Mouse (Mus musculus): ENCODE measurements around the gene Itpr2. TPM values are rescaled to one million over a fixed set of nuclear protein-coding genes. Genes with fewer than 3 reads are reported as not detected.

Itpr2 gene
- 6.1 and 8.4 TPM in 2 replicates for total RNA-seq (2014; rRNA removed)
- polyA plus RNA-seq (2015; fragmentation: Nextera tagmentation; extraction: Ambion mirVana), result 4.6 and 8.0 TPM in 2 replicates

DNA sequence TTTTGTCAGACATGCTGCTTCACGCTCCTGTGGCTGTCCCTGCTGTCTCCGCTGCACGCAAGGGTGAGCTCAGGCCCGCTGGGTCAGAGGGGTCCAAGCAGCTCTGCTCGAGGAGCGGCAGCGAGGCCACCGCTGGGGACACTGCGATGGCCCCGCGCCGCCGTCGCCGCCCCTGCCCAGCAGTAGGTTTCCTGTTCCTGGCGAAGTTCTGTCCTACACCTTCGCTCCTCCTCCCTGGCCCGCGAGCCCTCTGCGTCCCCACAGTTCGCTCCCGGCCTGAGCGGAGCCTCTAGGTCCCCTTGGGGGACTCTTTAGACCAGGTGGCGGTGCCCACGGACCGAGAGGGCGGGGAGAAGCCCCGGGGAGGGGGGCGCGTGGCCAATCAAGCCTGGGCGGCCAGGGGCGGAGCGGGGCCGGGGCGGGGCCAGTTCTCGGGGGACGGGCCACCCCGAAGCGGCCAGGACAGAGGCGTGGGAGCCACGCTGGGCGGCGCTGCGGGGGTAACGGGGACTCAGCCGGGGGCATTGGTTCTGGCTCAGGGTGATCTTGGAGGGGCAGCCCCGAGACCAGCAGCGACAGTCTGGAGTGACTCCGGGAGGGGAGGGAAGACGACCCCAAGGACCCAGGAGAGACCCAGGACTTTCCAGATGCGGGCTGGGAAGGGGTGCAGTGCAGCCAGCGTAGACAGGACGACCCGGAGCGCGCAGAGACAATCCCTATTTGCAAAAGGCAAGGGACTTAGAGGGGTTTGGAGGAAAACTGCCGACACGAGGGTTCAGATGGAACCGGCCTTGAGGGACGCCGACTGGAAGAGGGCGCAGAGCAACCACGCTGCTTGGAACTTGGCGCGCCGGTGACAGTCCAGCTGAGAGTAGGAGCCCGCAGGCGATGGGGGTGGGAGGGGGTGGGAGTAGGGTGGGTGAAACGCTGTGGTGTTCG, at the start of gene Itpr2:
Gene Itpr2 (minus strand): TSS at position 358 of the 939 bp plus-strand sequence.
- peak; percentile 50 for DNase-seq
- peak within 1 kb of the TSS; percentile 99 for H3K4me2 ChIP-seq (ENCODE audit: low read depth)
- no peaks in the 10 kb centered on the region for H3K36me3 ChIP-seq (ENCODE audit: insufficient read depth)
- H3K4me1 ChIP-seq (ENCODE audit: insufficient read depth), result 0 out of 2 replicates have a peak, but pooled peaks cover 6% of the 10 kb centered on the region
- under 1% methylated on average over 64 of the region's 70 CpGs for WGBS
- peak; percentile 93 for ATAC-seq
- H3K4me3 ChIP-seq (ENCODE audit: low read depth, low read length), result peak within 1 kb of the TSS; percentile 51
- peak within 1 kb of the TSS; percentile 43 for H3K9ac ChIP-seq
- TF ChIP-seq CTCF (IDR thresholded peaks at IDR 0.05; ENCODE audit: low read depth), result no peak
- H3K9me3 ChIP-seq (ENCODE audit: low read length), result no peaks in the 10 kb centered on the region
- peaks cover 8% of the 10 kb centered on the region; the same call in 1 of the 2 replicates for H3K27me3 ChIP-seq (ENCODE audit: insufficient read depth, low read length)
- peak within 1 kb of the TSS; percentile 62 for H3K27ac ChIP-seq (ENCODE audit: low read depth, low read length)

DNA sequence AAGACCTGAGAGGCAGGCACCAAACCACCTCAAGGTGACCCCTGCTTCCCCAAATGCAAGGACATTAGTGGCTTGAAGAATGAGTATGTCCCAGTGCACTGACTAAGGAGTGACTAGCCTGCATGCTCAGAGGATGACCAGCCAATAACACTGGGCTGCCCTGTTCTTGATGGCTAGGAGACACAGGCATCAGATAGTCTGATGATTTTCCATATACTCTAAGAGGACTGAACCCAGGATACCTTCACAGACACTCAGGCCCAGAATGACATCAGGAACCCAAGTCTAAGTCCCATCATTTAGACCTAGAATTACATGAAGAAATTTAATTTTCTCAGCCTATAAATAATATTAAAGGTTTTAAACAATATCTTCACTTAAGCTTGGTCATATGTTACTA, 49.3 kb upstream of the Itpr2 start:
- ATAC-seq (no peak), DNase-seq (no peak)
- peaks cover 67% of the 10 kb centered on the region for H3K36me3 ChIP-seq (ENCODE audit: insufficient read depth)
- no peak for TF ChIP-seq CTCF (IDR thresholded peaks at IDR 0.05; ENCODE audit: low read depth)
- H3K9me3 ChIP-seq (ENCODE audit: low read length), result no peaks in the 10 kb centered on the region
- no peak overlapping the region for H3K4me3 ChIP-seq (ENCODE audit: low read depth, low read length)
- no peak overlapping the region for H3K4me2 ChIP-seq (ENCODE audit: low read depth)
- H3K9ac ChIP-seq, result no peak overlapping the region
- no peaks in the 10 kb centered on the region for H3K27me3 ChIP-seq (ENCODE audit: insufficient read depth, low read length)
- H3K4me1 ChIP-seq (ENCODE audit: insufficient read depth), result no peaks in the 10 kb centered on the region
- H3K27ac ChIP-seq (ENCODE audit: low read depth, low read length), result no peak overlapping the region

DNA sequence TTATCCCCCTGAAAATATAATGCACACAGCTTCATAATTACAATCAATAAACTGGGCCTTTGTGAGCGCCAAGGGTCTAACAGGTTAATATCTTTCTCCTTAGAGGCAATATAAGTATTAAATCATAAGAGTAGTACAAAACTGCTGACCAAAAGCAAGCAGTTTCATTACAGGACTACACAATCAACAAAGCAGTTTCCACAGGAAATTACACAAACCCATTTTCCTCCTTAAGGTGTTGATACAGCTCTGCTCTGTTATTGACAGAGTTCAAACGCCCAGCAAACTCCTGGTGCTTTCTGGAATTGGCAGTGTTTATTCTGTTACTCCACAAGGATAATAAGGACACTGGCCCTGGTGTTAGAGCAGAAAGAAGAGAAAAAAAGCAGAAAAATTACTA, 48.4 kb upstream of the Itpr2 start:
- Histone ChIP-seq H3K9ac (no peak overlapping the region), H3K4me1 (ENCODE audit: insufficient read depth) (no peaks in the 10 kb centered on the region), H3K4me3 (ENCODE audit: low read depth, low read length) (no peak overlapping the region), H3K27me3 (ENCODE audit: insufficient read depth, low read length) (no peaks in the 10 kb centered on the region), H3K9me3 (ENCODE audit: low read length) (no peaks in the 10 kb centered on the region), H3K36me3 (ENCODE audit: insufficient read depth) (peaks cover 59% of the 10 kb centered on the region), H3K27ac (ENCODE audit: low read depth, low read length) (no peak overlapping the region), H3K4me2 (ENCODE audit: low read depth) (no peak overlapping the region)
- WGBS, result 94% methylated on average over 2 of the region's 2 CpGs
- ATAC-seq, result no peak
- no peak for TF ChIP-seq CTCF (IDR thresholded peaks at IDR 0.05; ENCODE audit: low read depth)
- DNase-seq, result no peak

DNA sequence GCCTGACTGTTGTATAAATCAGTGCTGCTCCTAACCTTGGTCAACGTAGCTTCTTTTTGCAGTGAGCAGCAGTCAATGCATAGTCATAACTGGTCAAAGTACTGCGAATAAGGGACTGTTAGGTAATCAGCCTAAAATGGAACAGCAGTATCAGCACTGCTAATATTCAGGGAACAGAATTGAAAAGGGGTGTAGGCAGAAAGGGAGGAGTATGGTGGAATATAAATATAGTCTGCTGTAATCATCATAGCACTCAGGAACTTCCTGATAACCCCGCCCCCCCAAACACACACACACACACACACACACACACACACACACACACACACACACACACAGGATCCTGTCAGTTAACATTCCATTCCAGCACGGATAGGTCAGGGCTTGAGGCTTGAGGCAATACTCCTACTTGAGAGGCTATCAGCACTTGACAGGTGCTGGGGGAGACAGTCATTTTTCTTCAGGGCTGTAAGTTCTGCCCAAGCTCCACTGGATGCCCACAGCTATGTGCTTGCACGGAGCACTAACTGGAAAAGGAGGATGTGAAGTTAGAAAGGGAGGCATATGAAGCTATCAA, 43.4 kb upstream of the Itpr2 start:
- no peaks in the 10 kb centered on the region for H3K27me3 ChIP-seq (ENCODE audit: insufficient read depth, low read length)
- no peaks in the 10 kb centered on the region for H3K4me1 ChIP-seq (ENCODE audit: insufficient read depth)
- no peak overlapping the region for H3K4me3 ChIP-seq (ENCODE audit: low read depth, low read length)
- H3K9me3 ChIP-seq (ENCODE audit: low read length), result no peaks in the 10 kb centered on the region
- TF ChIP-seq CTCF (IDR thresholded peaks at IDR 0.05; ENCODE audit: low read depth), result no peak
- no peak overlapping the region for H3K9ac ChIP-seq
- no peak overlapping the region for H3K27ac ChIP-seq (ENCODE audit: low read depth, low read length)
- DNase-seq (no peak), ATAC-seq (no peak)
- WGBS, result 86% methylated on average over 5 of the region's 5 CpGs
- no peak overlapping the region for H3K4me2 ChIP-seq (ENCODE audit: low read depth)
- H3K36me3 ChIP-seq (ENCODE audit: insufficient read depth), result peaks cover 21% of the 10 kb centered on the region

DNA sequence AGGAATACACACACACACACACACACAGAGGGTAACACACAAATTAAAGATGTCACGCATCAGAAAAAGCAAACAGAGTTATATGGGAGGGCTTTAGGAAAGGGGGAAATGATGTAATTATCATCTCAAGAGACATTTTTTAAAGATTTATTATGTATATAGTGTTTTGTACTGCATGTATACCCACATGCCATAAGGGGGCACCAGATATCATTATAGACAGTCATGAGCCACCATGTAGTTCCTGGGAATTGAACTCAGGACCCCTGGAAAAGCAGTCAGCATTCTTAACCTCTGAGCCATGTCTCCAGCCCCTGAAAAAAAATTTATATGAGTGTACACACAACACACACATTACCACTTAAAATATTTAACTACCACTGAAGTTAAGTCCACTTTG, 42.6 kb upstream of the Itpr2 start:
- Histone ChIP-seq H3K36me3 (ENCODE audit: insufficient read depth) (peaks cover 19% of the 10 kb centered on the region), H3K4me3 (ENCODE audit: low read depth, low read length) (no peak overlapping the region), H3K9ac (no peak overlapping the region), H3K27me3 (ENCODE audit: insufficient read depth, low read length) (no peaks in the 10 kb centered on the region), H3K4me1 (ENCODE audit: insufficient read depth) (no peaks in the 10 kb centered on the region), H3K27ac (ENCODE audit: low read depth, low read length) (no peak overlapping the region), H3K9me3 (ENCODE audit: low read length) (no peaks in the 10 kb centered on the region), H3K4me2 (ENCODE audit: low read depth) (no peak overlapping the region)
- no peak for DNase-seq
- no peak for ATAC-seq
- TF ChIP-seq CTCF (IDR thresholded peaks at IDR 0.05; ENCODE audit: low read depth), result 0 out of 2 replicates have a peak, but pooled peaks have one; percentile 10
- 89% methylated on average over 1 of the region's 1 CpGs for WGBS

DNA sequence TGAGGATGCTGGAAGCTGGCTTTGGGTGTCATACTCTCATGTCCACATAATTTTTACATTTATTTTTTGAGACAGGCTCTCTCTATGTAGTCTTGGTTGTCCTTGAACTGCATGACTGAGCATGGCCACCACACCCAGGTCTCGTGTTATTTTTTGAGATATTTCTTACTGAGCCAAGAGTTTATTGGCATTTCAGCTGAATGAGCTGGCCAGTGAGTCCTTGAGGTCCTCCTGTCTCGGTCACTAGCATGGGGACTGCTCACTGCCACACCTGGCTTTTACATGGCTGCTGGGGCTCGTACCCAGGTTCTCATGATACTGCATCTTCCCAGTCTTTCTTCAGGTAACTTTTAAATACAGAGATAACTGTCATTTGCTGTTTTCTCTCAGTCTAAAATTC, 38.4 kb upstream of the Itpr2 start:
- no peaks in the 10 kb centered on the region for H3K4me1 ChIP-seq (ENCODE audit: insufficient read depth)
- H3K9me3 ChIP-seq (ENCODE audit: low read length), result no peaks in the 10 kb centered on the region
- no peak for ATAC-seq
- no peaks in the 10 kb centered on the region for H3K36me3 ChIP-seq (ENCODE audit: insufficient read depth)
- no peak for DNase-seq
- no peaks in the 10 kb centered on the region for H3K27me3 ChIP-seq (ENCODE audit: insufficient read depth, low read length)
- no peak overlapping the region for H3K27ac ChIP-seq (ENCODE audit: low read depth, low read length)
- H3K4me3 ChIP-seq (ENCODE audit: low read depth, low read length), result no peak overlapping the region
- H3K9ac ChIP-seq, result no peak overlapping the region
- no peak overlapping the region for H3K4me2 ChIP-seq (ENCODE audit: low read depth)
- 79% methylated on average over 3 of the region's 3 CpGs for WGBS
- TF ChIP-seq CTCF (IDR thresholded peaks at IDR 0.05; ENCODE audit: low read depth), result no peak

DNA sequence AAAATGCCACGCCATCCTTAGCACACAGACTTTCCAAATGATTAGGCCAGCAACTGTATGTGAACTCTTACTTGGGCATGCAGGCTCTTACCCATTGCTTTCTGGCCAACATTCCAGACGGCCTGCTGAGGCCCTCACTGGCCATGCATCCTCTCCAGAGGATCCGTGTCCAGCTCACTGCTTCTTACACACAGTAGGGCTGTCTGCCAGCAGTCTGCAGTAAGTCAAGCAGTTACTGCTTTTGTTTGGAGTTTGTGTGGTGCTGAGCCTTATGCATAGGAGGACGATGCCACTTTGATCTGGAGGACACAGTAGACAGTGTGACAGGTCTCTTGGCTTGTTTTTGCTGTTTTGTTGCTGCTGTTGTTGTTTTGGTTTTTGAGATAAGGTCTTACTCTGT, 36.6 kb upstream of the Itpr2 start:
- DNase-seq, result no peak
- Histone ChIP-seq H3K4me2 (ENCODE audit: low read depth) (no peak overlapping the region), H3K27ac (ENCODE audit: low read depth, low read length) (no peak overlapping the region)

More for the DNA sequence above, 36.6 kb upstream of the Itpr2 start:
- no peak for TF ChIP-seq CTCF (IDR thresholded peaks at IDR 0.05; ENCODE audit: low read depth)
- H3K9ac ChIP-seq, result no peak overlapping the region
- WGBS, result 45% methylated on average over 4 of the region's 4 CpGs
- no peaks in the 10 kb centered on the region for H3K27me3 ChIP-seq (ENCODE audit: insufficient read depth, low read length)
- H3K36me3 ChIP-seq (ENCODE audit: insufficient read depth), result no peaks in the 10 kb centered on the region
- no peak for ATAC-seq
- H3K9me3 ChIP-seq (ENCODE audit: low read length), result no peaks in the 10 kb centered on the region
- H3K4me1 ChIP-seq (ENCODE audit: insufficient read depth), result no peaks in the 10 kb centered on the region
- no peak overlapping the region for H3K4me3 ChIP-seq (ENCODE audit: low read depth, low read length)

Measured in forebrain, postnatal 0 days (tissue).